Mouse (Mus musculus): ENCODE data around the gene Hoxa9.

The Hoxa9 gene

DNA sequence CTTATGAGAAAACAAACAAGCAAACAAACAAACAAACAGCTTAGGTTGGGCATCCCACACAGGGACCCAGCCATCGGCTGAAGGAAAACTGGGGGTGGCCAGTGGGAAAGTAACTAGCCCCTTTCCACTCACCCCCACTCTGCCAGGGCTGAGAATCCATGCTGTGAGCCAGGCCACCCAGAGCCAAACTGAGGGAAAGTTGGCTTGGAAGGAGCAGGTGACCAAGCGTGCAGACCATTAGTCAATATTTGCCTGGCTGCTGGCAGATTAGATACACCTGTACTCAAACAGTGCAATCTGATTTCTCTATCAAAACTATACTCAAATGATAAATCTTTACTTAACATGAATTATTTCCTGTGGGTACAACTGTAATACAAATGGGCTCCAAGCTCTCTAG lies 48.9 kb downstream of the Hoxa9 start:
- DNase-seq (ENCODE audit: low read depth, low spot score) = no peak

DNA sequence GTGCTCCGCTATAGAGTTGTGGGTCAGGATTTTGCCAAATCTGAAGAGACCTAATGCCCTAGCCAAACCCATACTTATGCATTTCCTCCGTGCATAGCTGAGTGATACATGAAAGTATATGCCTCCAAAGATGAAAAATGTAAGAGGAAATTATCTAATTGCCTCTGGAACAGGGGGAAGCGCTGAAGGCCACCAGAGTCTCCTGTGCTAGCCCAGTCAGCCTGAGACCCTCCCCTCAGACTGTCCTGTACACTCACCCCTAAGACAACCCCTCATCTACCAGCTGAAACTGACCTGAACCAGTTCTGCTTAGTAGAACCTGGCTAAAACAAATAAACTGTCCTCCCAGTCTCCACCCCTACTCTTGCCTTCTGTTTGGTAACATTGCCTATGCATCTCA lies 50.2 kb downstream of the Hoxa9 start:
- no peak for DNase-seq (ENCODE audit: low read depth, low spot score)

DNA sequence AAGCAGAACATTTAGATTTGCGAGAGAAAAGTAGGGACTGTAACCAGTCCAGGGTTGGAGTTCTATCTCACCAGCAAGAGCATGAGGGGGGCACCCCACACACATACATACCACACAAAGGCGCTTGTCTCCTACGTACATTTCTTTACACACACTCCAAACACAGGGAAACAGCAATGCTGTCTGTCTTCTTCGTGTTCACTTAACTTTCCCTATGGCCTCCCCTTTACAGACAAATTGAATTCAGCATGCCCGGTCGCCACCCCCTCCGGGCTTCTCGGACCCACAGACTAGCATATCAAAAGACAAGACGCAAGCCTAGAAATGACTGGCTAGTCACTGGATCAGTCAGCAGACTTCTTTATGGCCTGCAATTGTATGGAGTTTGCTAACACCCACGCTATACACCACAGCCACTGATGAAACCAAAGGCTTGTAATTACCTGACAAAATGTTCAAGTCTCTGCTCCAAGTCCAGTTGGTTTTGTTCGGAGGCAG lies 50.6 kb downstream of the Hoxa9 start:
- DNase-seq (ENCODE audit: low read depth, low spot score) = no peak

DNA sequence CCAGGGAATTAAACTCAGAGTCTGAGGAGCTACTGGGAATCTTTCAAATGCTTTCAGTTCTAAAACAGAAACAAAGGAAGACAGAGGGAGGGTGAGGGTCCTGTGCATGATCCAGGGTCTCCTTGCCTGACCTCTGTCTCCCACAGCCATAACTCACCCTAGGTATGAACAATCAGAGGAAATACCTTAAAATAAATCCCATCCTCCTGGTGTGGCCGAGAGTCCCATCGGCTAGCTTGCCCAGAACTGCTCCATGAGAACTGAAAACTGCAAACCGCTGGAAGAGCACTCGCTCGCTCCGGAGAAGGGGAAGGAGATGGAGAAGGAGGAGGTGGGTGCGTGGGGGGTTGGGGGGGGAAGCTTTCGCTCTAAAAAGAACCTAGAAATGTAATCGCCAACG lies 51.2 kb downstream of the Hoxa9 start:
- DNase-seq (ENCODE audit: low read depth, low spot score) = no peak

DNA sequence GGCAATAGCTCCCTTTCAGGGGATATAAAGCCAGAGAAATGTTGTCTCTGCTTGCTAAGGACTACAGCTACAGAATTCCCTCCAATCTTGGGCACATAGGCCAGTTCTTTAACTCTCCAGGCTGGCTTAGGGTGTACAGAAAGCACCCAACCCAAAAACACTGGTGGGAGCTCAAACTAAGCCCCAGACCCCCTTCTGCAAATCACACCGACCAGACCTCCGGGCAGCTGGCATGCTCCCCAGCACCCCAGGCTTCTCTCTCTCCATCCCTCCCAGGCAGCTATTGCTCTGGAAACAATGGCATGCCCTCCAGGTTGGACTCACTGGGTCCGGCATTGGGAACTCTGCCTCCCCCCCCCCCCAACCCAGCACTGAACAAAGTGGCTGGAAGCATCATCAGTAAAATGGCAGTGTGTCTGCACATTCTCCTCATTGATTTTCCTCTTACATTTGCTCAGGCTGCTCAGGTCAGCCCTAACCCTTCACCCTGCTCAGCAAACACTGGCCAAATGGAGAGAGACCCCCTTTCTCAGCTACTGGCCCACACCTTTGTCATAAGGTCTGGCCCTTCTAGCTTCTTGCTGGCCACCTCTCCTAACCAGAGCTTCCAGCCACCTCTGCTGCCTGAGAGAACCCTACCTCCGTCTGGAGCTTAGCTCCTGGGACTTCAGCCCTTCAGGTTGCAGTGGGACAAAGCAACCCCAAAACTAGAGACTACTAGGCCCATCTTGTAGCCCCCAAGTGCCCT lies 51.8 kb downstream of the Hoxa9 start:
- no peak for DNase-seq (ENCODE audit: low read depth, low spot score)

DNA sequence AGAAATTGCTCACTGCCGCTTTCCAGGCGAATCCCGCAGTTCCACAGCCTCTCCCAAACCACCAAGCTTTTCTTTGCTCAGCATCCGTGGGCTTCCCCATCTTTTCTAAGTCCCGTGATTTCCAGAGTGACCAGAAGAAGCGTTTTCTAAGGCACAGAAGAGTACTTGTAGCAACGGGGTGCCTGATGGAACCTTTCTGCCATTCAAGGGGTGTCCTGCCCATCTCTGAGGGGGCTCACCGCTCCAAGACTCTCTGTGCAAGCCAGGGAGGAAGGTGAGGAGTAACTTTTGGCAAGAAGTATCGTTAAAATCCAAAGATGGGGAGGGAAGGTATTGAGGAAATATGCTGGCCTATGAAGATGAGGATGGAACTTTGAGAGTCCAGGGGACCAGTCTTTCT lies 53.1 kb downstream of the Hoxa9 start:
- DNase-seq (ENCODE audit: low read depth, low spot score) = no peak

DNA sequence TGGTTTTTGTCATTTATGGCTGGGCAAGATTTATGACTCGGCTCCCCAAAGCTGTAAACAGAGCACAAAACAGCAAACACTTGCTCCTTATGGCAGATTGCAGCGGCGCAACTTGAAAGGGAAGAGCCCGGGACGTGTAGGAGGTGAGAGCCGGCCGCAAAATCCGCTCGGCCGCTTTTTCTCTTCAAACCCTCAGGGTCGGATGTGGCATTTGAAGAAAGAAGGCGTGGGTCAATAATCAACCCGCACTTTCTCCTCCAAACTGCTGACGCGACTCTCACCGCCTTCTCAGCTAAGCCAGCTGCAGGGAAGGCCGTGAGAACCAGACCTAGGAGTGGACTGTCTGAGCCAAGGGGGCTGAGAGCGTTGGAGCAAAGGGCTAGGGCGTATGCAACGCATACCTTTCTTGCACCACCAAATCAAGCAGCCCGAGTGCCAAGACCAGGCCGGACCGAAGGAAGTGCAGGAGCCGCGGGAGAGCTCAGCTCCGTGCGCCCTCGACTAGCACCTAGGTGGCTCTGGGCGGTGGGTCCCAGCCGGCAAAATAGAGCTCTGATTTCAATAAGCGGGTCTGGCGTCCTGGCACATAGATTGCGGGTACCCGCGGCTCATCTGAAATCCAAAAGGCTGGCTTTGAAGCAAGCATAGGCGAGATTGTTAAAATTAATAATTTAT lies 53.7 kb downstream of the Hoxa9 start, which contains the start of gene 5730596B20Rik:
TSS of gene 5730596B20Rik (plus strand) at position 438 of the 675 bp plus-strand sequence.
- no peak for DNase-seq (ENCODE audit: low read depth, low spot score)

DNA sequence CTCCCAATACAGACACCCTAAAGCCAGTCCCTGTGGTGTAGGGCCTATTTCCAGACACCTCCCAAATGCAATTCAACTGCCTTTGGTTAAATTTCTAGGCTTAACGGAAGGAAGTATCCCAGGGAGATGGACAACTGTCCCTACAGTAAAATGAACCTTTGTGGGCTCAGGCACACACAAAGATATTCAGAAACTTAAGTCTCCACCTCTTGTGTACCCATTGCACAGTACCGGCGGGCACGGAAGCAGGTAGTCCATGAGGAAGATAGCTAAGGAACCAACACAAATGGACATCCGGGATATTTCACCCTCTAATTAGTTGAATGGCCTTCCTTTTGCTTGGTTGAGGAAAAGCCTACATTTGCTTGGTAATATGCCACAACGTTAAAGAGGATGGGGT lies 54.5 kb downstream of the Hoxa9 start:
- no peak for DNase-seq (ENCODE audit: low read depth, low spot score)

DNA sequence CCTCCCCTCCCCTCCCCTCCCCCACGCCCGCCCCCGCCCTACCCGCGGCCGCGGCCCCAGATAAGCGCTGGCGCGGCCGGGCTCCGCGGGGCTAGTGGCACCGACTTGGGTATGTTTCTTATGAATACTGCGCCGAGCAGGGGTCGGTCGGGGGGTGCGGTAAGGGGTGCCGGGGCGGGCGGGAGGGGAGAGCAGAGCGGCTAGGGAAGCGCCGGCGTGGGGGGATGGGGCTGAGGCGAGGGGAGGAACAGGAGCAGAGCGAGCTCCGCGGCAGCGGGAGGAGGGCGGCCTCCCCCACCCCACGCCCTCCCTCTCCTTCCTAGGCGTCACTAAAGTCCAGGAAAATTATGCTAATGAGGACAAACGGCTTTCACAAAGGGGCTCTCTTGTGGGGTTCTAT lies 55.0 kb downstream of the Hoxa9 start:
- no peak for DNase-seq (ENCODE audit: low read depth, low spot score)

DNA sequence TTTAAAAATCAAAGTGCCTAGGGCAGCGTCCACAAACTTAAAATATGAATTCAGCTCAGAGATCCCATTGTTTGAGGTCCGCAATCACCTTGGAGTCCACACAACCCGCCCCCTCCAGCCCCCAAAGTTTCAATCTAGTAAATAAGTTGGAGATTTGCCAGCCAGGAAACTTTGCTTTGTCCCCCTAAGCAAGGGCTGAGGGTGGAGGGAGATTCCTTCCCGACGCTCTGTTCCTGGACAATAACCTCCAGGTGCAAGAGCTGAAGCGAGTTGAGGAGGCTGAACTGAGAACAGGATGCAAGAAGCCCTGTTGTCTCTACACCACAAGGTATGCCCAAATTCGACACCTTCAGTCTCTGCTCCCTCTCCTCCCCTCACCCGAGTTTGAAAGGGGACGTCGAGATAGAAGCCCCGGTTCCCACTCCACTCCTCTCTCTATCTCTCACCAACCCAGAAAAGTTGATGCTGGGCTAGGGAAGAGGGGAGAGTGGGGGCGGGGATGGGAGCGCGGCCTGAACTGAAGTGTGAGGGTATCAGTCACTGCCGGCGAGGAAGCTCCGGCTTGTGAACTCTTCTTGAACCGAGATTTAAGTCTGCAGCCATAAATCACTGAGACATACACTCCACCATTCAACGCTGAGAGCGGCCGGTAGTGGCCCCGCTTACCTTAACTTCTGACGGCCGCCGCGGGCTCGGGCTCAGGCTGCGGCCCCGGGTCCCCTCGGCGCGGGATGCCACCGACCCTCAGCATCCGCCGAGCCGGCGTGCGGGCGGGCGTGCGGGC lies 55.7 kb downstream of the Hoxa9 start:
- DNase-seq (ENCODE audit: low read depth, low spot score) = no peak

DNA sequence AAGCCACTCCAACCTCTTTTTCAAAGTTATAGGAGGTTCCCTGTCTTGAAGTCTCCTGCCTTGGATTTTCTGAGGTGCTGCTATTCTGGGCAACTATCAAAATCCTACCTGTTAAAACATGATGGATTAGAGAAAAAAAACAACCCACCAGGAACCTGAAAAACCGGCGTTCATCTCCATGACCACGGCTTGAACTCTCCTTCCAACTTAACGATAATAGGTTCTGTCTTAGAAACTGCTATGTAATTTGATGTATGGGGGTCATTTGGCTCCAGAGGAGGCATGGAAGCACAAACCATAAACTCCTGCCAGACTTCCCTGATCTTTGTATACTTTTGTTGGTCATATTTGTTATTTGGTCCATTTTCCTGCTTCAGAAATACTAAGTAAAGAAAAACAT lies 57.2 kb downstream of the Hoxa9 start:
- no peak for DNase-seq (ENCODE audit: low read depth, low spot score)

All from brain, embryonic 18.5 days (tissue).